Mouse (Mus musculus) midbrain, embryonic 11.5 days (tissue): ENCODE results near the gene Dynlt1c. TPM values are rescaled to one million over a fixed set of nuclear protein-coding genes. Genes with fewer than 3 reads are reported as not detected.
"Not testable (repeated sequence)": the region's sequence is repeated elsewhere in the genome, so short reads cannot be mapped to it uniquely, and the experiment has no call there.

Experiments used
- ATAC-seq: fragments of 200-750 bp; cut with Nextera tagmentation; 2 replicates; pipeline ENCODE4 v1.8.0; 2017; ENCODE audit warnings: moderate TSS enrichment, moderate library complexity; ENCODE audit not compliant: low FRiP score
- DNase-seq: peaks from one replicate; pipeline ENCODE4 v3.0.0; 2015; ENCODE audit warnings: low spot score; ENCODE audit errors: missing footprints
- H3K27ac ChIP-seq: fragments of 300-500 bp; sonication (generic); 2 replicates; pipeline ENCODE4 v1.5.1; 2014; ENCODE audit warnings: low read depth, low read length
- H3K27me3 ChIP-seq: fragments of 300-500 bp; sonication (generic); 2 replicates; pipeline ENCODE4 v1.6.1; 2014; ENCODE audit warnings: mild to moderate bottlenecking, low read length, moderate library complexity, mixed read lengths; ENCODE audit not compliant: control insufficient read depth, insufficient read depth
- H3K36me3 ChIP-seq: fragments of 300-500 bp; sonication (generic); 2 replicates; pipeline ENCODE4 v1.6.1; 2014; ENCODE audit warnings: mild to moderate bottlenecking, low read length, moderate library complexity, mixed read lengths; ENCODE audit not compliant: control insufficient read depth, insufficient read depth
- H3K4me1 ChIP-seq: fragments of 300-500 bp; sonication (generic); 2 replicates; pipeline ENCODE4 v1.6.1; 2014; ENCODE audit warnings: low read length; ENCODE audit not compliant: control insufficient read depth, insufficient read depth
- H3K4me2 ChIP-seq: fragments of 300-500 bp; sonication (generic); 2 replicates; pipeline ENCODE4 v1.6.1; 2014; ENCODE audit warnings: mild to moderate bottlenecking, moderate library complexity
- H3K4me3 ChIP-seq: fragments of 300-500 bp; sonication (generic); 2 replicates; pipeline ENCODE4 v1.5.1; 2014; ENCODE audit warnings: low read depth, low read length
- H3K9ac ChIP-seq: fragments of 300-500 bp; sonication (generic); 2 replicates; pipeline ENCODE4 v1.6.1; 2014; ENCODE audit warnings: low read length
- H3K9me3 ChIP-seq: fragments of 300-500 bp; sonication (generic); 2 replicates; pipeline ENCODE4 v1.6.1; 2016; ENCODE audit warnings: low read length; ENCODE audit not compliant: control insufficient read depth
- WGBS: fragments of 180-500 bp; shearing (Covaris S2); extraction: QIAGEN DNeasy Blood & Tissue Kit; methylation state at CpG from one replicate; pipeline ENCODE4 v1.1.7; 2014; 5-methylcytosine and 5-hydroxymethylcytosine counted together
- polyA plus RNA-seq: library from polyadenylated mRNA; unstranded; fragments of >200 nt; fragmentation: Nextera tagmentation; extraction: Ambion mirVana; gene quantifications from 2 replicates; pipeline ENCODE4 v1.2.1, GENCODE M21; 2014

Gene Dynlt1c
- polyA plus RNA-seq, 1 experiment from 2014 or later = 33.3 TPM

DNA sequence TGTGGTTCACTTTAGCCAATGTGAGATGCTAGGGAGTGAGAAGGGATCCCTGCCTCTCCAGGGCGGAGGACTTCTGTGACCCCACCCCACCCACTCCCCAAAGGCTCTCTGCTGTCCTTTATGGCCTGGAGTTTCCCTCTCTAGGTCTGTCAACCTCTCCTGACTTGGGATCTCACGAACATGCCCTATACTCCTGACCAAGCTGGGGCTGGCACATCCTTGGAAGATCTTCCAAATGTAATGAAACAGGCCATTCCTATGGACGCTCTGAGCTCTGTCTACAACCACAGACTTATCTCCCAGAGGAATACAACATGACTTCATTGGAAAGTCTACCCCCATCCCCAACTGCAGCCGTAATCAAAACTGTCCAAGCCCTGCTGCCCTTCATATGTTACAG, 43.2 kb downstream of the Dynlt1c start:
- not testable (repeated sequence) for H3K4me2 ChIP-seq, H3K27ac ChIP-seq, H3K4me1 ChIP-seq, H3K9ac ChIP-seq, H3K36me3 ChIP-seq, ATAC-seq, H3K9me3 ChIP-seq, H3K27me3 ChIP-seq, DNase-seq, H3K4me3 ChIP-seq
- WGBS = 91% methylated on average over 4 of the region's 4 CpGs

DNA sequence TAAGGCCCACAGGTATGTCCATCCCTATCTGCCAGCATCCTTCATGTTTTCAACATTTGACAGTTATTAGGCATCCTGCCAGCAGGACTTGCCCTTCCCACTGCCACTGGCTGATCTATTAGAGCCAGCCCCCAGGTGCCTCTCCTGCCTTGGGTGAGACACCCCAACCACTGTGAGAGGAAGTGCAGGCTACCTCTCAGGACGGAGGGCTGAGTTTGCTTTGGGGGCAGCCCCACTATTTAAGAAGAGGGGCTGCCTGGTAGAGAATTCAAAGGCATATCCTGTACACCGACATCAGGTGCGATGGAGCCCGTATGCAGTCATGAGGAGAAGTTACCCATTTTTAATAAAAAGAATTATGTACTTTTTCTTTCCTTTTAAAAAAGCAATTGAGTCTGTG, 44.2 kb downstream of the Dynlt1c start:
- not testable (repeated sequence) for DNase-seq
- WGBS = 90% methylated on average over 3 of the region's 4 CpGs

DNA sequence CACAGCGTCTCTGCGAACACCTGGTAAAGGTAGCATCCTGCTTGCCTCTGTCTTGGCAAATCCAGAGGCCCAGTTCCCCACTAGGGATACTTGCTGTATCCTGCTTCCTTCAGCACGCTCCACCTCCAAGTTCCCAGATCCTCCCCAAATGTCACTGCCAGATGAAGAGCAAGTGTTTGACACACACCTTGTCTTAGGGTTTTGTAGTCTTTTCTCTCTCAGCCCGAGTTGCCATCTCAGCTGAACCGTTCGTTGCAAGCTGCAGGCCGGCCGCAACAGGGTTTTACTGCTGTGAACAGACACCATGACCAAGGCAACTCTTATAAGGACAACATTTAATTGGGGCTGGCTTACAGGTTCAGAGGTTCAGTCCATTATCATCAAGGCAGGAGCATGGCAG, 45.4 kb downstream of the Dynlt1c start:
- not testable (repeated sequence) for H3K4me1 ChIP-seq, H3K9ac ChIP-seq, H3K4me3 ChIP-seq, H3K27me3 ChIP-seq, H3K36me3 ChIP-seq, ATAC-seq, H3K9me3 ChIP-seq, DNase-seq, H3K27ac ChIP-seq, H3K4me2 ChIP-seq
- WGBS = 90% methylated on average over 8 of the region's 8 CpGs

More for the DNA sequence above, 44.2 kb downstream of the Dynlt1c start:
- not testable (repeated sequence) for H3K9ac ChIP-seq, H3K27me3 ChIP-seq, ATAC-seq, H3K27ac ChIP-seq, H3K36me3 ChIP-seq, H3K9me3 ChIP-seq, H3K4me3 ChIP-seq, H3K4me1 ChIP-seq, H3K4me2 ChIP-seq

DNA sequence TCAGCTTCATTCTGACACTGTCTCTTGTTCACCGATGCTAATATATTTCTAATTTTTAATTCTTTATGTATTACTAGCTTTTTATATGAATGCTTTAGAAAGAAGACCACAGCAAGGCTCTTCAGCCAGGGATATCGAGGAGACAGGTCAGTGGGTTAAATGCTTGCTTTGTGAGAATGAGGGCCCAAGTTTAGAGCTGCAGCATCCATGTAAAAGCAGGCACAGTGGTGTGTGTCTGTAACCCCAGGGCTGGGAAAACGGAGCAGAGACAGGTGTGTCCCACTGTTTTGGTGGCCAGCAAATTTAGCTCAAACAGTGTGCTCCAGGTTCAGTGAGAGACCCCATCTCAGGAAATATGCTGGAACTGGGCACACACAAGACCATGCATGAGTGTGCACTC, 46.0 kb downstream of the Dynlt1c start:
- H3K4me1 ChIP-seq, ATAC-seq, DNase-seq, H3K9ac ChIP-seq, H3K27ac ChIP-seq, H3K4me2 ChIP-seq, H3K4me3 ChIP-seq, H3K9me3 ChIP-seq, H3K27me3 ChIP-seq, H3K36me3 ChIP-seq: not testable (repeated sequence)
- 98% methylated on average over 3 of the region's 3 CpGs for WGBS

DNA sequence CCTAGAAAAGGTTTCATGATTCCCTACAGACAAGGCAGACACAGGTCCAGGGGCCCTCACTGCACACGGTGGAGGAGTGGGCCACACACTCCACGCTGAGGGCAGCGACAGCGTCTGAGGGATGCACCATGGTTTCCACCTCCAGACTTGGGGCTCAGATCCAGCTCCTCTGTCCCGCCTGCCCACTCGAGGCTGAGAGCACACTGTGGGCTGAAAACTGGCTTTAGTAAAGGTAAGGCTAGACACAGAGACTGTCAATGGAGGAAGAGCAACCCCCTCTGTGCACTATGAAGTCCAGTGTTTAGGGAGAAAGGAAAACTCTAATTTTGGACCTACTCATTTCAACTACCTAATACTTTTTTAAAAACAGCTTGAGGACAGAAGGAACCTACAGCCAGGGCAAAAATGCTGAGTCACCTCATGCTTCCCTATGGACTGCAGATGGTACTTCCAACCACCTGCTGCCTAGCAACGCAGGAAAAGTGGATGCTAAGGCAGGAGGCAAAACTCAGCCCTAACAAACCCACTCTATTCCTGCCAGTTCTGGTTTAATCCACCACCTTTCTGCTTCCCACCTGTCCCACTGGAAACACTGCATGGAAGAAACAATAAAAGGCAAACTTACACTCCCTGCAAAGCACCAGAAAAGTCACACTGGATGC, 49.6 kb downstream of the Dynlt1c start:
- H3K9me3 ChIP-seq, H3K4me1 ChIP-seq, H3K9ac ChIP-seq, H3K36me3 ChIP-seq, ATAC-seq, H3K4me3 ChIP-seq, H3K27ac ChIP-seq, H3K27me3 ChIP-seq, H3K4me2 ChIP-seq: not testable (repeated sequence)
- peak; percentile 6 for DNase-seq
- WGBS = 87% methylated on average over 6 of the region's 7 CpGs

DNA sequence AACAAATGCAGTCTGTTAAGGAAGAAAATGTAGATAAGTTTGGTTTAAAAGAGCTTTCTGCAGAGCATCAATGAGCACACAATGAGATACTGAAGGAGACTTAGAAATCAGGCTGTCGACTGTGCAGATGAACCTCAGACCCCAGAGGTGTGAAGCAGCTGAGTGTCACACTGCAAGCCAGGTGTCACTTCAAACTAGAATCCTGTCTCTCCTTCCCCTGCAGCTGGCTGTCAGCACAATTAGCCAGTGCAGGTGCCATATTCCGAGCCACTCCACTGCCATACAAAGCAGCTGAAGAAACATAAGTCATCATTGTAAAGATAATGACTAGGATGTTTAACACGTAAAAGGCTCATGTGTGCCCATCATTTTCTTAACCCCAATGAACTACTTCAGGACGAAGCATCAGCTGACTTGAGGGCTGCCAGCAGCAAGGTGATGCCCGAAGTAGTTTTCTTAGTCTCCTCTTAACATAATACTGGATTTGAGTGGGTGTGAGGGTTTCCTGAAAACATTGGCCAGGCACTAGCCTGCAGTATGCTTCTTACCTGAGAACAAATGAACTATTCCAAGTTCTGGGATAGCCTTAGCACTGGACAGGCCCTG, 52.0 kb downstream of the Dynlt1c start:
- not testable (repeated sequence) for H3K9me3 ChIP-seq, H3K27ac ChIP-seq, H3K9ac ChIP-seq, H3K4me2 ChIP-seq, DNase-seq, H3K4me1 ChIP-seq, H3K4me3 ChIP-seq, H3K36me3 ChIP-seq, H3K27me3 ChIP-seq, ATAC-seq
- 94% methylated on average over 4 of the region's 5 CpGs for WGBS

DNA sequence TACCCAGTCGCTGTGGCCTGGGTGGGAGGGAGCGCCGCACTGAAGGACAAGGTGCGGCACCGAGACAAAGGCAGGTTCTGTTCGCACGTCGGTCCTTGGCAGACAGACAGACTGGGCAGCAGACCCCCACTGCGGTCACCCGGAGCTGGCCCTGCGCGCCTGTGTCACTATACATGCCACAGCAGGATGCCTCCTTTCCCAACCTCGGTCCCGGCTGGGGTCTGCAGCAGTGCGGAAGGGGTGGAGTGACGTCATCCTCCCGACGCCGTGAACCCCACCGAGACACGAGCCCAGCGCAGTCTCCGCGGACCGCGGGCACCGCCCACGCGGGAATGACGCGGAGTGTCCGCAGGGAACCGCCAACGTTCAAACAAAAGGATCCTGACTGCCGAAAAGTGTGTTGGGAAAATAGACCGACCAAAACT, 53.6 kb downstream of the Dynlt1c start:
- peak overlapping the region; percentile 44 for H3K4me2 ChIP-seq
- WGBS = under 1% methylated on average over 35 of the region's 36 CpGs
- peak overlapping the region; percentile 64; the same call in 1 of the 2 replicates for H3K9ac ChIP-seq
- not testable (repeated sequence) for H3K9me3 ChIP-seq, H3K27ac ChIP-seq, H3K27me3 ChIP-seq, H3K4me1 ChIP-seq, H3K36me3 ChIP-seq
- DNase-seq (peak; percentile 99), ATAC-seq (peak; percentile 91)
- peak overlapping the region; percentile 43 for H3K4me3 ChIP-seq

DNA sequence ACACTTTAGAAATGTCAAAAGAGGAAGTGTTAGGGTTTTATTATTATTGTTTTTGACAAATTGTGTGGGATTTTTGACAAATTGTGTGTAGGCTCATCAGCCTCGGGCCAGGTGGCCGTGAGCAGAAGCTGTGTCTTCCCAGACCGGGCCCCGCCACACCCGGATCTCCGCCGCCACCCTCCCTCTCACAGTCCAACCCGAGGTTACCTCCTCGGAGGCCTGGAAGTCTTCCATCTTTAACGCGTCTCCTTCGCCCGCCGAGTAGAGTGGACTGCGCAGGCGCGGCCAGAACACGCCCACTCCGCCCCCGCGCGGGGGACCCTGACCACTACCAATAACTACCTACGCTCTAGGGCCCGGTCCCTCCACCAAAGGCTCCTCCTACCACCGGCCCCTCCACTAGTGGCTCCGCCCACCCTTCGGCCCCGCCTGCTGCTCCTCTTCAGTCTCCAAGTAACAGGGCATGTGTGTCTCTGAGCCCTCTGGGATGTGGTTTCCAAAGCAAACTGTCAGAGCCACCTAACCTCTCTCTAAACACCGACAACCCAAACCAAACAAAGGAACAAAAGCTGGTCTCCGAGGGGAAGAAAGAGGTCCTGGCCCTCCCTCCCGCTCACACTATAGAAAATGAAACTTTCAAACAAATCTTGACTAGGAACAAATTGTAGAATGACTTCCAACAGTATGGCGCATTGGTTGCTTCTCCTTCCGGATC, 54.3 kb downstream of the Dynlt1c start, which contains the start of gene Dynlt1f:
Dynlt1f (minus strand) TSS at position 334 of the 715 bp plus-strand sequence.
- DNase-seq = peak; percentile 88
- not testable (repeated sequence) for H3K36me3 ChIP-seq, H3K27ac ChIP-seq, H3K9me3 ChIP-seq, H3K4me1 ChIP-seq, H3K27me3 ChIP-seq
- peak within 1 kb of the TSS; percentile 64; the same call in 1 of the 2 replicates for H3K9ac ChIP-seq
- 3% methylated on average over 18 of the region's 33 CpGs for WGBS
- H3K4me3 ChIP-seq = peak within 1 kb of the TSS; percentile 43
- peak within 1 kb of the TSS; percentile 44 for H3K4me2 ChIP-seq
- peak; percentile 96 for ATAC-seq

DNA sequence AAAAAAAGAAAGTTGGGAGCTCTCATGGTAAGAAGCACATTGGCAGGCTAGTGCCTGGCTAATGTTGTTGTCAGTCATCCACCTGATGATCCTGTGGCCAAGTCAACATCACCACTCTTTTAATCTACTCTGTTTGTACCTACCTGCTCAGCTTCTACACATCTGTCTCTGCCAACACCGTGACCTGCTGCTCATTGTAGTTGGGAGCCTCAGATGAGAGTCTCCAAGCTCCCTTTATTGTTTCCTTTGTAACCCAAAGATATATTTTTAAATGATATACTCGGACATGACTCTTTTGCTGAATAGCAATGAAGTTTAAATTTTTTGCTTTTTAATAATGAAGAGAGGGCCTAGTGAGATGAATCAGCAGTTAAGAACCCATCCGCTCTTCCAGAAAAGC, 55.0 kb downstream of the Dynlt1c start:
- not testable (repeated sequence) for H3K36me3 ChIP-seq, ATAC-seq
- 95% methylated on average over 1 of the region's 3 CpGs for WGBS

More for the DNA sequence above, 55.0 kb downstream of the Dynlt1c start:
- H3K4me2 ChIP-seq, H3K27ac ChIP-seq, H3K9me3 ChIP-seq, H3K9ac ChIP-seq, DNase-seq, H3K4me1 ChIP-seq, H3K27me3 ChIP-seq, H3K4me3 ChIP-seq: not testable (repeated sequence)
